Mouse (Mus musculus) embryonic facial prominence, embryonic 12.5 days (tissue): ENCODE results near the gene Tmigd3. TPM values are rescaled to one million over a fixed set of nuclear protein-coding genes. Genes with fewer than 3 reads are reported as not detected.

Source experiments
- ATAC-seq: fragments of 200-750 bp; cut with Nextera tagmentation; 2 replicates; pipeline ENCODE4 v1.8.0; 2017; ENCODE audit not compliant: insufficient number of reproducible peaks, insufficient read depth, low FRiP score, low TSS enrichment
- H3K27ac ChIP-seq: fragments of 300-500 bp; sonication (generic); 2 replicates; pipeline ENCODE4 v1.5.1; 2016; ENCODE audit warnings: mild to moderate bottlenecking
- H3K27me3 ChIP-seq: fragments of 300-500 bp; sonication (generic); 2 replicates; pipeline ENCODE4 v1.6.1; 2016; ENCODE audit warnings: mild to moderate bottlenecking, moderate library complexity
- H3K36me3 ChIP-seq: fragments of 300-500 bp; sonication (generic); 2 replicates; pipeline ENCODE4 v1.6.1; 2016; ENCODE audit warnings: mild to moderate bottlenecking
- H3K4me1 ChIP-seq: fragments of 300-500 bp; sonication (generic); 2 replicates; pipeline ENCODE4 v1.6.1; 2016
- H3K4me2 ChIP-seq: fragments of 300-500 bp; sonication (generic); replicated peaks from 2 replicates; pipeline ENCODE4 v1.6.1; 2016; ENCODE audit warnings: mild to moderate bottlenecking, moderate library complexity
- H3K4me3 ChIP-seq: fragments of 300-500 bp; sonication (generic); 2 replicates; pipeline ENCODE4 v1.5.1; 2016; ENCODE audit warnings: mild to moderate bottlenecking
- H3K9ac ChIP-seq: fragments of 300-500 bp; sonication (generic); 2 replicates; pipeline ENCODE4 v1.6.1; 2016; ENCODE audit warnings: mild to moderate bottlenecking, moderate library complexity
- H3K9me3 ChIP-seq: fragments of 300-500 bp; sonication (generic); 2 replicates; pipeline ENCODE4 v1.6.1; 2016; ENCODE audit warnings: mild to moderate bottlenecking, moderate library complexity
- WGBS: fragments of 180-500 bp; shearing (Covaris S2); methylation state at CpG from one replicate; pipeline ENCODE4 v1.1.7; 2016; 5-methylcytosine and 5-hydroxymethylcytosine counted together
- polyA plus RNA-seq: library from polyadenylated mRNA; unstranded; fragments of >200 nt; fragmentation: Nextera tagmentation; extraction: Ambion mirVana; gene quantifications from 2 replicates; pipeline ENCODE4 v1.2.1, GENCODE M21; 2016

Tmigd3 gene
- polyA plus RNA-seq = not detected in 2 replicates

GRCm38 (mm10) chr3:105870558-105870957, at the start of gene Tmigd3, which contains the start of gene Adora3:
TSS of gene Tmigd3 (plus strand) at chr3:105870903.
TSS of gene Adora3 (plus strand) at chr3:105870858.
- Histone ChIP-seq H3K4me1 (peaks cover 5% of the 10 kb centered on the region; the same call in 1 of the 2 replicates), H3K9ac (no peak within 1 kb of the TSS), H3K9me3 (no peaks in the 10 kb centered on the region), H3K4me2 (no peak within 1 kb of the TSS), H3K27me3 (no peaks in the 10 kb centered on the region), H3K36me3 (no peaks in the 10 kb centered on the region), H3K27ac (no peak within 1 kb of the TSS), H3K4me3 (no peak within 1 kb of the TSS)
- WGBS = 42% methylated on average over 3 of the region's 3 CpGs
- ATAC-seq = no peak

- H3K4me3 ChIP-seq = no peak overlapping the region
- no peak overlapping the region for H3K27ac ChIP-seq
- no peak overlapping the region for H3K4me2 ChIP-seq
- ATAC-seq = no peak
- no peaks in the 10 kb centered on the region for H3K27me3 ChIP-seq
- no peaks in the 10 kb centered on the region for H3K36me3 ChIP-seq
- no peaks in the 10 kb centered on the region for H3K4me1 ChIP-seq
- no peak overlapping the region for H3K9ac ChIP-seq
- no peaks in the 10 kb centered on the region for H3K9me3 ChIP-seq
- 89% methylated on average over 3 of the region's 3 CpGs for WGBS
These were observed 49.2 kb upstream of the Tmigd3 start for GRCm38 (mm10) chr3:105821504-105821903.

GRCm38 (mm10) chr3:105823609-105824008, 47.1 kb upstream of the Tmigd3 start:
- Histone ChIP-seq H3K9me3 (no peaks in the 10 kb centered on the region), H3K27ac (no peak overlapping the region), H3K36me3 (no peaks in the 10 kb centered on the region), H3K4me1 (no peaks in the 10 kb centered on the region), H3K4me3 (no peak overlapping the region), H3K4me2 (no peak overlapping the region), H3K27me3 (no peaks in the 10 kb centered on the region), H3K9ac (no peak overlapping the region)
- ATAC-seq = no peak

- no peak overlapping the region for H3K4me2 ChIP-seq
These were observed 46.6 kb upstream of the Tmigd3 start for GRCm38 (mm10) chr3:105824103-105824502.

GRCm38 (mm10) chr3:105824704-105825103, 46.0 kb upstream of the Tmigd3 start:
- no peaks in the 10 kb centered on the region for H3K27me3 ChIP-seq
- H3K36me3 ChIP-seq = no peaks in the 10 kb centered on the region
- H3K4me3 ChIP-seq = no peak overlapping the region
- ATAC-seq = no peak
- H3K9me3 ChIP-seq = no peaks in the 10 kb centered on the region
- no peak overlapping the region for H3K9ac ChIP-seq
- H3K4me2 ChIP-seq = no peak overlapping the region
- 55% methylated on average over 2 of the region's 2 CpGs for WGBS
- no peaks in the 10 kb centered on the region for H3K4me1 ChIP-seq
- H3K27ac ChIP-seq = no peak overlapping the region

More at GRCm38 (mm10) chr3:105824103-105824502, 46.6 kb upstream of the Tmigd3 start:
- Histone ChIP-seq H3K36me3 (no peaks in the 10 kb centered on the region), H3K27me3 (no peaks in the 10 kb centered on the region), H3K4me3 (no peak overlapping the region), H3K9ac (no peak overlapping the region), H3K27ac (no peak overlapping the region), H3K9me3 (no peaks in the 10 kb centered on the region), H3K4me1 (no peaks in the 10 kb centered on the region)
- no peak for ATAC-seq
- WGBS = 46% methylated on average over 5 of the region's 5 CpGs

- 55% methylated on average over 7 of the region's 7 CpGs for WGBS
- Histone ChIP-seq H3K36me3 (no peaks in the 10 kb centered on the region), H3K4me3 (no peak overlapping the region), H3K4me2 (no peak overlapping the region), H3K9me3 (no peaks in the 10 kb centered on the region), H3K27me3 (no peaks in the 10 kb centered on the region), H3K27ac (no peak overlapping the region), H3K9ac (no peak overlapping the region), H3K4me1 (no peaks in the 10 kb centered on the region)
- ATAC-seq = no peak
These were observed 45.1 kb upstream of the Tmigd3 start for GRCm38 (mm10) chr3:105825501-105826161.

GRCm38 (mm10) chr3:105831584-105831983, 39.1 kb upstream of the Tmigd3 start:
- no peaks in the 10 kb centered on the region for H3K4me1 ChIP-seq
- WGBS = 97% methylated on average over 3 of the region's 3 CpGs
- no peak for ATAC-seq
- H3K9ac ChIP-seq = no peak overlapping the region
- no peak overlapping the region for H3K4me2 ChIP-seq
- H3K9me3 ChIP-seq = no peaks in the 10 kb centered on the region
- no peaks in the 10 kb centered on the region for H3K27me3 ChIP-seq
- no peak overlapping the region for H3K4me3 ChIP-seq
- H3K36me3 ChIP-seq = no peaks in the 10 kb centered on the region
- H3K27ac ChIP-seq = no peak overlapping the region

- Histone ChIP-seq H3K9me3 (no peaks in the 10 kb centered on the region), H3K4me2 (no peak overlapping the region), H3K27ac (no peak overlapping the region), H3K36me3 (no peaks in the 10 kb centered on the region), H3K9ac (no peak overlapping the region), H3K27me3 (no peaks in the 10 kb centered on the region), H3K4me1 (no peaks in the 10 kb centered on the region), H3K4me3 (no peak overlapping the region)
- no peak for ATAC-seq
- 76% methylated on average over 3 of the region's 3 CpGs for WGBS
These were observed 34.8 kb upstream of the Tmigd3 start for GRCm38 (mm10) chr3:105835875-105836274.

GRCm38 (mm10) chr3:105836883-105837282, 33.8 kb upstream of the Tmigd3 start:
- Histone ChIP-seq H3K27ac (no peak overlapping the region), H3K4me3 (no peak overlapping the region), H3K27me3 (no peaks in the 10 kb centered on the region), H3K9me3 (no peaks in the 10 kb centered on the region), H3K4me1 (no peaks in the 10 kb centered on the region), H3K36me3 (no peaks in the 10 kb centered on the region), H3K9ac (no peak overlapping the region), H3K4me2 (no peak overlapping the region)
- whole genome bisulfite sequencing = 92% methylated on average over 3 of the region's 3 CpGs
- ATAC-seq = no peak

- Histone ChIP-seq H3K36me3 (no peaks in the 10 kb centered on the region), H3K4me2 (no peak overlapping the region), H3K4me3 (no peak overlapping the region), H3K27me3 (no peaks in the 10 kb centered on the region), H3K4me1 (no peaks in the 10 kb centered on the region), H3K9ac (no peak overlapping the region), H3K27ac (no peak overlapping the region), H3K9me3 (no peaks in the 10 kb centered on the region)
- WGBS = 81% methylated on average over 3 of the region's 3 CpGs
- ATAC-seq = no peak
These were observed 32.0 kb upstream of the Tmigd3 start for GRCm38 (mm10) chr3:105838655-105839054.

GRCm38 (mm10) chr3:105839836-105840235, 30.9 kb upstream of the Tmigd3 start:
- Histone ChIP-seq H3K4me1 (no peaks in the 10 kb centered on the region), H3K4me3 (no peak overlapping the region), H3K4me2 (no peak overlapping the region), H3K9me3 (no peaks in the 10 kb centered on the region), H3K9ac (no peak overlapping the region), H3K36me3 (no peaks in the 10 kb centered on the region), H3K27ac (no peak overlapping the region), H3K27me3 (no peaks in the 10 kb centered on the region)
- ATAC-seq = no peak
- 86% methylated on average over 4 of the region's 4 CpGs for WGBS

- WGBS = 72% methylated on average over 7 of the region's 7 CpGs
- Histone ChIP-seq H3K9ac (no peak overlapping the region), H3K27me3 (no peaks in the 10 kb centered on the region), H3K4me3 (no peak overlapping the region), H3K27ac (no peak overlapping the region), H3K4me2 (no peak overlapping the region), H3K9me3 (no peaks in the 10 kb centered on the region), H3K36me3 (no peaks in the 10 kb centered on the region), H3K4me1 (no peaks in the 10 kb centered on the region)
- no peak for ATAC-seq
These were observed 24.2 kb upstream of the Tmigd3 start for GRCm38 (mm10) chr3:105846294-105847069.
